Mouse (Mus musculus) kidney, embryonic 15.5 days (tissue): ENCODE results near the gene Ltbp1. TPM values are rescaled to one million over a fixed set of nuclear protein-coding genes. Genes with fewer than 3 reads are reported as not detected.
A peak's percentile ranks its signal among the peaks of the same experiment; 100 is the strongest.

ENCODE experiments used
- ATAC-seq: fragments of 200-750 bp; cut with Nextera tagmentation; replicated peaks from 2 replicates; pipeline ENCODE4 v1.8.0; 2017; ENCODE audit warnings: moderate TSS enrichment; ENCODE audit not compliant: low FRiP score
- H3K27ac ChIP-seq: fragments of 300-500 bp; sonication (generic); 2 replicates; pipeline ENCODE4 v1.5.1; 2015; ENCODE audit warnings: mild to moderate bottlenecking, inconsistent platforms
- H3K27me3 ChIP-seq: fragments of 300-500 bp; sonication (generic); 2 replicates; pipeline ENCODE4 v1.6.1; 2015; ENCODE audit warnings: inconsistent platforms
- H3K36me3 ChIP-seq: fragments of 300-500 bp; sonication (generic); 2 replicates; pipeline ENCODE4 v1.6.1; 2015; ENCODE audit warnings: inconsistent platforms
- H3K4me1 ChIP-seq: fragments of 300-500 bp; sonication (generic); 2 replicates; pipeline ENCODE4 v1.6.1; 2015; ENCODE audit warnings: inconsistent platforms
- H3K4me2 ChIP-seq: fragments of 300-500 bp; sonication (generic); 2 replicates; pipeline ENCODE4 v1.6.1; 2015; ENCODE audit warnings: moderate library complexity, mild to moderate bottlenecking, inconsistent platforms
- H3K4me3 ChIP-seq: fragments of 300-500 bp; sonication (generic); replicated peaks from 2 replicates; pipeline ENCODE4 v1.5.1; 2015; ENCODE audit warnings: mild to moderate bottlenecking, inconsistent platforms
- H3K9ac ChIP-seq: fragments of 300-500 bp; sonication (generic); 2 replicates; pipeline ENCODE4 v1.6.1; 2015; ENCODE audit warnings: mild to moderate bottlenecking, inconsistent platforms
- H3K9me3 ChIP-seq: fragments of 300-500 bp; sonication (generic); replicated peaks from 2 replicates; pipeline ENCODE4 v1.6.1; 2016; ENCODE audit warnings: inconsistent platforms
- WGBS: fragments of 180-500 bp; shearing (Covaris S2); methylation state at CpG from one replicate; pipeline ENCODE4 v1.1.7; 2015; ENCODE audit warnings: mixed read lengths; 5-methylcytosine and 5-hydroxymethylcytosine counted together
- polyA plus RNA-seq: library from polyadenylated mRNA; unstranded; fragments of >200 nt; fragmentation: Nextera tagmentation; extraction: Ambion mirVana; gene quantifications from 2 replicates; pipeline ENCODE4 v1.2.1, GENCODE M21; 2015

Ltbp1 gene
- polyA plus RNA-seq, 1 experiment from 2014 or later, result 40.9 TPM

DNA sequence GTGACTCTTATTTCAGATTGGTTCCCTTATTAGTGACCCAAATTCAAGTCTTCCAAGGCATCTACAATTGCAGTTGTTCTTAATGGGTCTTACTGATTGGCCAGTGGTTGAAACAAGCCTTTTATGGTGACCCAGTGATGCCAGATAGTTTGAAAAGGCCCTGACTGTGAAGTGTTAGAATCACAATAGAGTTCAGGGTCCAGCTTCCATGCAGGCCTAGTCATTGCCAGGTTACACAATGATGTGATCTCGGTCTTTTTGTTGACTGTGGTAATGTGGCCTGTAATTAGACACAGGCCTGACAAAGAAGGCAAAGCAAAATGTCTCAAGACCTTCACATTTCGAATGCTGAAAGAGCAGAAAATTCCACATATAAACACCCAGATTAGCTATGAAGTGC lies 227.8 kb downstream of the Ltbp1 start:
- no peak overlapping the region for H3K4me3 ChIP-seq
- no peaks in the 10 kb centered on the region for H3K27me3 ChIP-seq
- no peak overlapping the region for H3K27ac ChIP-seq
- H3K9me3 ChIP-seq, result no peaks in the 10 kb centered on the region
- H3K36me3 ChIP-seq, result no peaks in the 10 kb centered on the region
- no peak overlapping the region for H3K9ac ChIP-seq
- WGBS, result 62% methylated on average over 2 of the region's 2 CpGs
- ATAC-seq, result no peak
- H3K4me1 ChIP-seq, result peaks cover 3% of the 10 kb centered on the region; the same call in 1 of the 2 replicates
- H3K4me2 ChIP-seq, result no peak overlapping the region

DNA sequence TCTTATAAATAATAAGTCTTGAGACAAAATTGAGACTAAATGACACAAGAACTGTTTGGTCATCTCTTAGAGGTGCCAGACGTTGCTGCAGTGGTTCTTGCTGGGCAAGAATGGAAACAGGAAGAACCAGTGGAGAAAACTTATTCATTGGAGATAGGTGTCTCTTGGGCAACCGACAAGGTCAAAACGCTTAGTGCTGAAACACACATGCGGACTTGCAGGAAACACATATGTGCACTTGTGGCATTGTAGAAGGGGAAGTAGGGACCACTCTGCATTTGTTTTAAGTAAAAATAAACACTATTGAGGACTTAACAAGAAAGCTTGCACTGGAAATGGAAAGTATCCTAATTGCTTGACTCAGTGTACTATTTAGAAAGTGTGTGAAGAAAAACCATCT lies 228.6 kb downstream of the Ltbp1 start:
- 90% methylated on average over 4 of the region's 4 CpGs for WGBS
- H3K9ac ChIP-seq, result no peak overlapping the region
- H3K9me3 ChIP-seq, result no peaks in the 10 kb centered on the region
- peaks cover 3% of the 10 kb centered on the region; the same call in 1 of the 2 replicates for H3K4me1 ChIP-seq
- ATAC-seq, result no peak
- H3K4me2 ChIP-seq, result no peak overlapping the region
- H3K27me3 ChIP-seq, result no peaks in the 10 kb centered on the region
- H3K27ac ChIP-seq, result no peak overlapping the region
- H3K4me3 ChIP-seq, result no peak overlapping the region
- no peaks in the 10 kb centered on the region for H3K36me3 ChIP-seq

DNA sequence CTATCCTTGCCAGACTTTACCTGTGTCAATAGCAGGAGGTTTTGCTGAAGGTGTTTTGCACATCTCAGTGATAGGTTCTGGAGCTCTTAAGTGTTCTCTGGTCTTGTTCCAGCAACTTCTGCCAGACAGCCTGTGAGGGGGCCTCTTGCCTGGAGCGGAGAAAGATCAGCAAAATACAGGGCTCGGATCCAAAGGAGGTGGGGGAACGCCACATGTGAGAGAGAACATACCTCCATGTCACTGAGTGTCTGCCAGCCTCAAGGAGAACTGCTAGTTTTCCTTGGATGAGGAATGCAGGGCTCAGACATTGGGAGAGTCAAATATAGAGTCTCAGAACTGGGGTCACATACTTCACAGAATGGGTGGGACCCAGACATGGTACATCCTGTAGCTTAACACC lies 230.4 kb downstream of the Ltbp1 start:
- ATAC-seq, result no peak
- WGBS, result 70% methylated on average over 3 of the region's 3 CpGs
- Histone ChIP-seq H3K36me3 (no peaks in the 10 kb centered on the region), H3K27ac (0 out of 2 replicates have a peak overlapping the region, but pooled peaks have one; percentile 2), H3K9me3 (no peaks in the 10 kb centered on the region), H3K9ac (no peak overlapping the region), H3K4me1 (peaks cover 3% of the 10 kb centered on the region; the same call in 1 of the 2 replicates), H3K4me2 (no peak overlapping the region), H3K27me3 (no peaks in the 10 kb centered on the region), H3K4me3 (no peak overlapping the region)

DNA sequence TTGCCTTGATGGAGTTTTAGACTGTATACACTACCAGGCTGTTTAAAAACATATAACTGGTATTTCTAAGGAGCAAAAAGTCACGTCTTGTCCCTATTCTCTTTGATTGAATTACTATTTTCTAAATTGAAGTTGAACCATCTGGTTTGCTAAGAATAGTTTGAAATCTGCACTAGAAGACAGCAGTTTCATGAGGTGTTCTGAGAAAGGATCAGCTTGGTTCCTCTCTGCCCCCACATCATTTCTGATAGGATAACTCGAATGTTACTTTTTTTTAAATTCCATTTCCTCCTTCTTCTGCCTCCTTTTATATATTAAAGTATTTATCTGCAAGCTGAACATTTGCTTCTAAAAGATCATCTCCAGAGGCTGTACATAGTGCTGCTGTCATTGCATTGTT lies 231.2 kb downstream of the Ltbp1 start:
- WGBS, result 86% methylated on average over 2 of the region's 2 CpGs
- Histone ChIP-seq H3K9ac (no peak overlapping the region), H3K9me3 (no peaks in the 10 kb centered on the region), H3K4me2 (no peak overlapping the region), H3K4me1 (peaks cover 3% of the 10 kb centered on the region; the same call in 1 of the 2 replicates), H3K36me3 (no peaks in the 10 kb centered on the region), H3K27ac (peak overlapping the region; percentile 14; the same call in 1 of the 2 replicates), H3K4me3 (no peak overlapping the region), H3K27me3 (no peaks in the 10 kb centered on the region)
- ATAC-seq, result no peak

DNA sequence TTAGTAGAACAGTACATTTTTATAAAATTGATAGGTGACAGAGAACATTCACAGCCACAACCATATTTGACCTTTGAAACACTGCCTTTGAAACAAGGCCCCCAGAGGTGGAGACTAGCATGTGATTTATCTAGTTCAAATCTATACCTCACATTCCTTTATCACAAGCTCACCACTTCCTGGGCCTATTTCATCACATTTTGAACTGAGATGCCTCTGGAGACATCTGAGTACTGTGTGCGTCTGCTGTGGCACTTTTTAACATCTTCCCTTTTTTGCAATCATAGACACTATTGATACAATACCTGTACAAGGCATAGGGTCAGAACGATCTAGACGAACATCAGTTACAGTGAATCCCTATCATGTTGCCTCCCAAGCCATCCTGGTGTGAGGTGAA lies 232.1 kb downstream of the Ltbp1 start:
- no peak overlapping the region for H3K9ac ChIP-seq
- no peaks in the 10 kb centered on the region for H3K9me3 ChIP-seq
- no peak overlapping the region for H3K4me2 ChIP-seq
- no peak for ATAC-seq
- H3K27me3 ChIP-seq, result no peaks in the 10 kb centered on the region
- WGBS, result 91% methylated on average over 3 of the region's 3 CpGs
- H3K36me3 ChIP-seq, result peaks cover under 1% of the 10 kb centered on the region; the same call in 1 of the 2 replicates
- no peak overlapping the region for H3K4me3 ChIP-seq
- peaks cover 3% of the 10 kb centered on the region; the same call in 1 of the 2 replicates for H3K4me1 ChIP-seq
- no peak overlapping the region for H3K27ac ChIP-seq

DNA sequence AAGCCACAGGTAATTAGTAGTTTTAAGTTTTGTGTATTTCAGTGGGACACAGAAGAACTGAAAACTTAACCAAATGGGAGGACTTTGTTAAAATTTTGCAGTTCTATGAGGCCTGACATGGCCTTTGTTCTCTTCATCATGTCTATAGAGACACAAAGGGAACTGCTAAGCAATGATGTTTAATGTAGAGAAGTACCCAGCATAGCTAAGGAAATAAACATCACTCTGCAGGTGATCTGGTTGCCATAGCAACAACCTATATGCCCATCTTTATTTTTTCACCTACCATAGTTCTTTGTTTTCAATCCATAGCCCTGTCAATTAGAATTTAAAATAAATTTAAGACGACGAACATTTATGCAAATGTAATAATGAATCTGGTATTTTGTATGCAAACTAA lies 233.3 kb downstream of the Ltbp1 start:
- no peak overlapping the region for H3K4me3 ChIP-seq
- WGBS, result 91% methylated on average over 2 of the region's 2 CpGs
- no peak overlapping the region for H3K27ac ChIP-seq
- H3K4me2 ChIP-seq, result no peak overlapping the region
- H3K4me1 ChIP-seq, result peaks cover 3% of the 10 kb centered on the region; the same call in 1 of the 2 replicates
- peaks cover 5% of the 10 kb centered on the region; the same call in 1 of the 2 replicates for H3K36me3 ChIP-seq
- ATAC-seq, result no peak
- H3K9ac ChIP-seq, result no peak overlapping the region
- H3K9me3 ChIP-seq, result no peaks in the 10 kb centered on the region
- H3K27me3 ChIP-seq, result no peaks in the 10 kb centered on the region

DNA sequence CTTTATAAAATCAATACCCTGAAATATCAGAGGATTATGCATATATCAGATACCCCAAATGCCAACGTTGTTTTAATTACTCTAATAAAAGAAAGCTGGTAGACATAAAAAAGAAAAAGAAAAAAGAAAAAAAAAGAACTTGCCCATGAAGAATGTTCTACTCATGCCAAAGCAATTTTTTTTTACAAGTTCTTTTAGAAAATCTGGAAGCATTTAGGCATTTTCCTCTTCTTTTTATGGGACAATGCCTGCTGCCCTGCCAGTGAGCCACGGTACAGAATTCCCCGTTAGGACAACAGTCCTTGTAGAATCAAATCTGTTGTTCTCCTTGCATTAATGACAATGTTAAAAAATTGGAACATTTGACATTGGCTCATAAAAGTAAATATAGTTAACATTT lies 234.2 kb downstream of the Ltbp1 start:
- Histone ChIP-seq H3K4me3 (no peak overlapping the region), H3K9me3 (no peaks in the 10 kb centered on the region), H3K27ac (no peak overlapping the region), H3K36me3 (peaks cover 9% of the 10 kb centered on the region; the same call in 1 of the 2 replicates), H3K4me2 (no peak overlapping the region), H3K9ac (no peak overlapping the region), H3K4me1 (peaks cover 3% of the 10 kb centered on the region; the same call in 1 of the 2 replicates), H3K27me3 (no peaks in the 10 kb centered on the region)
- 88% methylated on average over 3 of the region's 3 CpGs for WGBS
- no peak for ATAC-seq

DNA sequence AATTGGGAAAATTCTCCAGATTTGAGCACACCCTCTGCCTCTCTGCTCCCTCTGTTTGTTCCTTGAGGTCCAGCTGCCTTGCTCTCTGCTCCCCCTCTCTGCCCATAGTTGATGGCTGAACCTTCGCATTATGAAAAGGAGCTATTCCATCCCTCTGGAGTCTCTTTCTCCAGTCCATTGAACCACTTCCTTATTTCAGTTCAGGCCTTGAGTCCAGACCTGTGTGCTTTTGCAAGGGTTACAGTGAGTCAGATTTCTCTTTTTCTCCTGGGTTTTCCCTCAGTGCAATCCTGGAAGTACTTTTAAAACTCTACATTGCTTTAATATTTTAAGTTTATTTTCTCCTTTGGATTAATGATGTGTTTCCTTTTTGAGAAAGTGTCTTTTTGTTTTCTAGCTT lies 236.7 kb downstream of the Ltbp1 start:
- ATAC-seq, result no peak

DNA sequence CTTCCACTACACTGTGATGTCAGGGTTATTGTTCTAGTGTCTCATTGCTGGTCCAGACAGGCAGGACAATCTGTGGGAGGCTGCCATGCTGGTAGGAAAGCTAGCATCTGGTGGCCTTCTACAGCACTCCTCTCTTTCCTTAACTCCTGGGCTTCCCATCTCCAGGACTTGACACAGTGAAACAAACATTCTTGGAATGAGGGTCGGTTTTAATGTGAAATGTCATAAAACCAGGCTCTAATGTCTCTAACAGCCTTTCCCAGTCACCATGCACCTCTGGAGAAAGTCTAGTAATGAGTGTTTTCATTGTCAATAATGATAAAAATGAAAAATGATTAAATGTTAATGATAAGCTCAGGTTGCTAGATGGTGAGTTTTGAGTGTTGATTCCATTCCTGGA lies 237.9 kb downstream of the Ltbp1 start:
- Histone ChIP-seq H3K9ac (no peak overlapping the region), H3K27me3 (no peaks in the 10 kb centered on the region), H3K9me3 (no peaks in the 10 kb centered on the region), H3K36me3 (peaks cover 15% of the 10 kb centered on the region), H3K4me1 (0 out of 2 replicates have a peak, but pooled peaks cover 4% of the 10 kb centered on the region), H3K4me3 (no peak overlapping the region), H3K27ac (no peak overlapping the region), H3K4me2 (no peak overlapping the region)
- ATAC-seq, result no peak
- 46% methylated on average over 1 of the region's 1 CpGs for WGBS

More for the DNA sequence above, 236.7 kb downstream of the Ltbp1 start:
- Histone ChIP-seq H3K4me1 (no peaks in the 10 kb centered on the region), H3K9ac (no peak overlapping the region), H3K4me2 (no peak overlapping the region), H3K27me3 (no peaks in the 10 kb centered on the region), H3K36me3 (peaks cover 15% of the 10 kb centered on the region), H3K9me3 (no peaks in the 10 kb centered on the region), H3K27ac (no peak overlapping the region), H3K4me3 (no peak overlapping the region)
- 89% methylated on average over 1 of the region's 1 CpGs for WGBS

DNA sequence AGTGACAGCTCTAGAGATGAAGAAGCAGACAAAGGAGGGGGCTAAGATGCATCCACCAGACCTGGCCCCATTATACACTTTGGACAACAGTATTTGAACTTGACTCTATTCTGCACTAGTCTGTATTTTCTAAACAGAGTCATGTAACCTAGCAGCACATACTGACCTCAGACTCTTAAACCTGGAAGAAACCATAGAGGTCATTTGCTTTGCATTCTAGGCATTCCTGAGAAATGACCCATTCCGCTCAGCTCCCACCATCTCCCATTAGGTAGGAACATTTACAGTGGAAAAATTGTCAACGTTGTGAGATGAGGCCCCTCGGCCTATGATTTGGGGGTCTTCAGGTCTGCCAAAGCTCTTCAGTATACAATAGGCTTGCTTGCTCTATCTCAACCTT lies 238.8 kb downstream of the Ltbp1 start:
- ATAC-seq, result no peak
- Histone ChIP-seq H3K4me1 (peaks cover 12% of the 10 kb centered on the region), H3K9ac (no peak overlapping the region), H3K27ac (no peak overlapping the region), H3K4me2 (no peak overlapping the region), H3K27me3 (no peaks in the 10 kb centered on the region), H3K9me3 (no peaks in the 10 kb centered on the region), H3K36me3 (peaks cover 15% of the 10 kb centered on the region), H3K4me3 (no peak overlapping the region)
- WGBS, result 82% methylated on average over 3 of the region's 3 CpGs

DNA sequence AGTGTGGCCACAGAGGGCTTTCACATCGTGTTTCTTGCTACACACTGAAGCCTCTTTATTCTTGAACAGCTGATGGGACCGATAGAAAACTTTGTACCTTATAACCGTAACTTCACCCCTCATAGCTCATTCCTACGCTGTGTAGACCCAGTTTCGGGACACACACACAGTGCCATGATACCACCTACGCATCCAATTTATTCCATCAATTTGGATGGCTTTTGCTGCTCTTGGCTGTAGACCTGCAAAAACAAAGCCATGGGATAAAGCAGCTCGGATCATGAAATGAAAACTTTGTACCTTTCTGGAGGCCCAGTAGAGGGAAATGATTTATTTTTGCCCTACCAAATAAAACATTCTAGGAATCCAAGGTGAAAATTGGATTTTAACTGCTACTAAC lies 239.7 kb downstream of the Ltbp1 start:
- Histone ChIP-seq H3K36me3 (peaks cover 15% of the 10 kb centered on the region), H3K27ac (no peak overlapping the region), H3K9me3 (no peaks in the 10 kb centered on the region), H3K27me3 (no peaks in the 10 kb centered on the region), H3K9ac (no peak overlapping the region), H3K4me3 (no peak overlapping the region), H3K4me2 (no peak overlapping the region), H3K4me1 (peaks cover 12% of the 10 kb centered on the region)
- 87% methylated on average over 7 of the region's 7 CpGs for WGBS
- ATAC-seq, result no peak

DNA sequence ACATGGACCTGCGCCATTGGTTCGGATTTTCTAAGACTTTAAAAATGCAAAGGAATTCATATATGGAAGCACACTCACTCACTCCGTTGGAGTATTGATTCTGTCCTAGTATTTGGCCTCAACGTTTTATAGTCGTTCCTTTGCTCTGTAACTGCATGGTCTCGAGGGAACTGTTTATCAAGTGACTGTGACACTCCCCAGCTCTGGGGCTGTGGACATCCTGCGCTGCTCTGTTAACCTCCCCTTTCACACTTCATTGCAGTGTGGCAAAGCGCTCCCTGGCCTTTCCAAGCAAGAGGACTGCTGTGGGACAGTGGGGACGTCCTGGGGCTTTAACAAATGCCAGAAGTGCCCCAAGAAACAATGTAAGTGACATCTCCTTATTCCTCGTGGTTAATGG lies 243.3 kb downstream of the Ltbp1 start:
- no peak overlapping the region for H3K27ac ChIP-seq

DNA sequence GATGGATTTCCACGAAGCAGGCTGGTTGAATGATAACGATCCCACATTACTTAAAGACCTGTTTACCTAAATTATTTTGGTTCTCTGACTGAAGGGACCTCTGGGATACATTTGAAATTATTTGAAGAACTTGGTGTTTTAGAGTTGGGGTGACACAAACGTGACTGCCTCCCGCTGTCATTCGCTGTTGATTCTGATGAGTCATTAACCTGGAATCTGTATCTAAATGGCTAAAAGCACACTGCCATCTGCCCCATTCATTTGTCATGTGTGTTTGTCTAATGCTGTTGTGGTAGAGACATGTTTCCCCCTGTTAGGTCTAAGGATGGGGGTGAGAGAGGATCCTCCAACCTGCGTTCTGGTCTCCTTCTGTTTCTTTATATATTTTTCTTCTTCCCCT lies 245.2 kb downstream of the Ltbp1 start:
- no peak for ATAC-seq
- Histone ChIP-seq H3K36me3 (peaks cover 5% of the 10 kb centered on the region), H3K4me1 (peaks cover 12% of the 10 kb centered on the region), H3K27ac (no peak overlapping the region), H3K4me2 (no peak overlapping the region), H3K4me3 (no peak overlapping the region), H3K9ac (no peak overlapping the region), H3K9me3 (no peaks in the 10 kb centered on the region), H3K27me3 (no peaks in the 10 kb centered on the region)
- 81% methylated on average over 6 of the region's 6 CpGs for whole genome bisulfite sequencing

More for the DNA sequence above, 243.3 kb downstream of the Ltbp1 start:
- Histone ChIP-seq H3K4me2 (no peak overlapping the region), H3K9me3 (no peaks in the 10 kb centered on the region), H3K4me3 (no peak overlapping the region), H3K9ac (no peak overlapping the region), H3K4me1 (peaks cover 12% of the 10 kb centered on the region), H3K36me3 (peaks cover 15% of the 10 kb centered on the region), H3K27me3 (no peaks in the 10 kb centered on the region)
- no peak for ATAC-seq
- WGBS, result 29% methylated on average over 10 of the region's 10 CpGs
